Mouse (Mus musculus): ENCODE measurements around the gene Grm4. TPM values are rescaled to one million over a fixed set of nuclear protein-coding genes. Genes with fewer than 3 reads are reported as not detected.

Grm4 gene
- total and polyA plus RNA-seq, 2 experiments from 2014 or later: 10.1 to 34.3 TPM

GRCm38 (mm10) chr17:27442538-27443113 is 78.6 kb downstream of the Grm4 start:
- ATAC-seq (no peak), DNase-seq (ENCODE audit: low spot score) (peak; percentile 34)
- H3K27me3 ChIP-seq (ENCODE audit: insufficient read depth, low read length): no peaks in the 10 kb centered on the region
- no peak overlapping the region for H3K9ac ChIP-seq (replicated peaks; ENCODE audit: low read length)
- no peaks in the 10 kb centered on the region for H3K36me3 ChIP-seq (ENCODE audit: insufficient read depth, low read length)
- H3K27ac ChIP-seq: no peak overlapping the region
- H3K4me1 ChIP-seq (ENCODE audit: insufficient read depth, low read length): peaks cover 4% of the 10 kb centered on the region
- H3K4me3 ChIP-seq (ENCODE audit: low read length): no peak overlapping the region
- TF ChIP-seq CTCF (IDR thresholded peaks at IDR 0.05; ENCODE audit: low read depth): no peak
- no peaks in the 10 kb centered on the region for H3K9me3 ChIP-seq (ENCODE audit: low read length)
- WGBS: 36% methylated on average over 13 of the region's 13 CpGs
- H3K4me2 ChIP-seq (ENCODE audit: low read depth, low read length): no peak overlapping the region

GRCm38 (mm10) chr17:27441778-27442177 is 79.4 kb downstream of the Grm4 start:
- Histone ChIP-seq H3K27me3 (ENCODE audit: insufficient read depth, low read length) (no peaks in the 10 kb centered on the region), H3K27ac (no peak overlapping the region), H3K9me3 (ENCODE audit: low read length) (no peaks in the 10 kb centered on the region), H3K4me1 (ENCODE audit: insufficient read depth, low read length) (peaks cover 4% of the 10 kb centered on the region), H3K4me2 (ENCODE audit: low read depth, low read length) (no peak overlapping the region), H3K36me3 (ENCODE audit: insufficient read depth, low read length) (no peaks in the 10 kb centered on the region), H3K9ac (replicated peaks; ENCODE audit: low read length) (no peak overlapping the region), H3K4me3 (ENCODE audit: low read length) (no peak overlapping the region)
- ATAC-seq (no peak), DNase-seq (ENCODE audit: low spot score) (no peak)
- TF ChIP-seq CTCF (IDR thresholded peaks at IDR 0.05; ENCODE audit: low read depth): no peak
- WGBS: 63% methylated on average over 7 of the region's 7 CpGs

GRCm38 (mm10) chr17:27435799-27436198 is 85.4 kb downstream of the Grm4 start:
- no peak for TF ChIP-seq CTCF (IDR thresholded peaks at IDR 0.05; ENCODE audit: low read depth)
- H3K9ac ChIP-seq (replicated peaks; ENCODE audit: low read length): no peak overlapping the region
- peak; percentile 67 for DNase-seq (ENCODE audit: low spot score)
- no peak overlapping the region for H3K4me2 ChIP-seq (ENCODE audit: low read depth, low read length)
- H3K36me3 ChIP-seq (ENCODE audit: insufficient read depth, low read length): no peaks in the 10 kb centered on the region
- no peaks in the 10 kb centered on the region for H3K9me3 ChIP-seq (ENCODE audit: low read length)
- ATAC-seq: no peak
- no peaks in the 10 kb centered on the region for H3K27me3 ChIP-seq (ENCODE audit: insufficient read depth, low read length)
- H3K4me1 ChIP-seq (ENCODE audit: insufficient read depth, low read length): no peaks in the 10 kb centered on the region
- 18% methylated on average over 13 of the region's 13 CpGs for WGBS
- H3K27ac ChIP-seq: no peak overlapping the region
- no peak overlapping the region for H3K4me3 ChIP-seq (ENCODE audit: low read length)

GRCm38 (mm10) chr17:27435225-27435624 is 86.0 kb downstream of the Grm4 start:
- Histone ChIP-seq H3K4me2 (ENCODE audit: low read depth, low read length) (no peak overlapping the region), H3K4me1 (ENCODE audit: insufficient read depth, low read length) (no peaks in the 10 kb centered on the region), H3K9ac (replicated peaks; ENCODE audit: low read length) (no peak overlapping the region), H3K27me3 (ENCODE audit: insufficient read depth, low read length) (no peaks in the 10 kb centered on the region), H3K36me3 (ENCODE audit: insufficient read depth, low read length) (no peaks in the 10 kb centered on the region), H3K4me3 (ENCODE audit: low read length) (no peak overlapping the region), H3K27ac (no peak overlapping the region), H3K9me3 (ENCODE audit: low read length) (no peaks in the 10 kb centered on the region)
- DNase-seq (ENCODE audit: low spot score): no peak
- TF ChIP-seq CTCF (IDR thresholded peaks at IDR 0.05; ENCODE audit: low read depth): no peak
- ATAC-seq: no peak
- WGBS: 83% methylated on average over 15 of the region's 15 CpGs

GRCm38 (mm10) chr17:27434066-27434465 is 87.1 kb downstream of the Grm4 start:
- H3K4me2 ChIP-seq (ENCODE audit: low read depth, low read length): no peak overlapping the region
- no peak for TF ChIP-seq CTCF (IDR thresholded peaks at IDR 0.05; ENCODE audit: low read depth)
- DNase-seq (ENCODE audit: low spot score): no peak
- ATAC-seq: no peak
- 77% methylated on average over 1 of the region's 1 CpGs for WGBS
- no peak overlapping the region for H3K9ac ChIP-seq (replicated peaks; ENCODE audit: low read length)
- no peaks in the 10 kb centered on the region for H3K4me1 ChIP-seq (ENCODE audit: insufficient read depth, low read length)
- H3K9me3 ChIP-seq (ENCODE audit: low read length): no peaks in the 10 kb centered on the region
- no peak overlapping the region for H3K27ac ChIP-seq
- H3K27me3 ChIP-seq (ENCODE audit: insufficient read depth, low read length): no peaks in the 10 kb centered on the region
- no peaks in the 10 kb centered on the region for H3K36me3 ChIP-seq (ENCODE audit: insufficient read depth, low read length)
- H3K4me3 ChIP-seq (ENCODE audit: low read length): no peak overlapping the region

GRCm38 (mm10) chr17:27433179-27433680 is 88.0 kb downstream of the Grm4 start:
- no peak overlapping the region for H3K27ac ChIP-seq
- H3K9me3 ChIP-seq (ENCODE audit: low read length): no peaks in the 10 kb centered on the region
- no peaks in the 10 kb centered on the region for H3K27me3 ChIP-seq (ENCODE audit: insufficient read depth, low read length)
- H3K4me2 ChIP-seq (ENCODE audit: low read depth, low read length): no peak overlapping the region
- no peaks in the 10 kb centered on the region for H3K36me3 ChIP-seq (ENCODE audit: insufficient read depth, low read length)
- DNase-seq (ENCODE audit: low spot score): peak; percentile 13
- H3K4me3 ChIP-seq (ENCODE audit: low read length): no peak overlapping the region
- TF ChIP-seq CTCF (IDR thresholded peaks at IDR 0.05; ENCODE audit: low read depth): no peak
- no peaks in the 10 kb centered on the region for H3K4me1 ChIP-seq (ENCODE audit: insufficient read depth, low read length)
- no peak overlapping the region; the same call in 1 of the 2 replicates for H3K9ac ChIP-seq (replicated peaks; ENCODE audit: low read length)
- ATAC-seq: peak; percentile 52
- 39% methylated on average over 3 of the region's 3 CpGs for WGBS

GRCm38 (mm10) chr17:27432145-27432650 is 89.0 kb downstream of the Grm4 start:
- Histone ChIP-seq H3K4me3 (ENCODE audit: low read length) (no peak overlapping the region), H3K9ac (replicated peaks; ENCODE audit: low read length) (no peak overlapping the region), H3K27me3 (ENCODE audit: insufficient read depth, low read length) (no peaks in the 10 kb centered on the region), H3K4me2 (ENCODE audit: low read depth, low read length) (no peak overlapping the region), H3K4me1 (ENCODE audit: insufficient read depth, low read length) (no peaks in the 10 kb centered on the region), H3K27ac (no peak overlapping the region), H3K36me3 (ENCODE audit: insufficient read depth, low read length) (no peaks in the 10 kb centered on the region), H3K9me3 (ENCODE audit: low read length) (no peaks in the 10 kb centered on the region)
- no peak for TF ChIP-seq CTCF (IDR thresholded peaks at IDR 0.05; ENCODE audit: low read depth)
- peak; percentile 29 for DNase-seq (ENCODE audit: low spot score)
- ATAC-seq: no peak
- WGBS: 42% methylated on average over 9 of the region's 9 CpGs

Data from hindbrain, postnatal 0 days (tissue).